Mouse (Mus musculus): ENCODE results near the gene Dot1l.

DNA sequence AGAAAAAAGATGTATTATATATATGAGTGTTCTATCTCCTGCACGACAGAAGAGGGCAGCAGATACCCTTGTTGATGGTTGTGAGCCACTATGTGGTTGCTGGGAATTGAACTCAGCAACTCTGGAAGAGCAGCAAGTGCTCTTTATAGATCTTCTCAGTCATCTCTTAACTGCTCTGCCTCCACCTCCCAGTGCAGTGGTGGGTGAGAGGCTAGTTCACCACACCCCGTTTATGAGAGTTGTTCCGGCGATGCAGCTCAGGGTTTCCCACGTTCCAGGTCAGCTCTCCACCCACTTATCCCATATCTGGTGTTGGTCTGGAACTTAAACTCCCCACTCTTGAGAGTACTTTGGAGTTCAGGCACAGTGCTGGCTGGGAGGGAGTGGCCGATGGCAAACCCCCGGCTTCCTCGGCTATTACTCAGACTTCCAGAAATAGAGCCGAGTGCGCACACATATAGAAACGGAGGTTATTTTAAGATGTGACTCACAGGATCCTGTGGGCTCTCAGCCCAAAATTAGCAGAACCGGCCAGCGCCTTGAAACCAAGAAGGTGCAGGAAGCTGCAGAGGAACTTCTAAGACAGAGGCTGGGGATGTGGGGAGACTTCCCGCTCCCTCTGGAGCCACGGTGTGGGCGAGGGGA, 3.7 kb upstream of the Dot1l start:
- TF ChIP-seq CTCF (IDR thresholded peaks at IDR 0.05; ENCODE audit: low read depth) (peak; percentile 67), EP300 (IDR thresholded peaks at IDR 0.05; ENCODE audit: low read depth) (no peak)

Data from liver, postnatal 0 days (tissue).